Mouse (Mus musculus) heart, embryonic 16.5 days (tissue): Measurements from ENCODE around the gene Tesk2. TPM values are rescaled to one million over a fixed set of nuclear protein-coding genes. Genes with fewer than 3 reads are reported as not detected.

ENCODE experiments used
- ATAC-seq: fragments of 200-750 bp; cut with Nextera tagmentation; replicated peaks from 2 replicates; pipeline ENCODE4 v1.8.0; 2017; ENCODE audit warnings: moderate number of reproducible peaks; ENCODE audit not compliant: insufficient read depth, low FRiP score; ENCODE audit errors: extremely low read depth
- H3K27ac ChIP-seq: fragments of 300-500 bp; sonication (generic); 2 replicates; pipeline ENCODE4 v1.5.1; 2014; ENCODE audit warnings: mild to moderate bottlenecking, low read length, control low read depth, moderate library complexity
- H3K27me3 ChIP-seq: fragments of 300-500 bp; sonication (generic); 2 replicates; pipeline ENCODE4 v1.6.1; 2014; ENCODE audit warnings: low read length, mixed read lengths; ENCODE audit not compliant: control insufficient read depth, insufficient read depth
- H3K36me3 ChIP-seq: fragments of 300-500 bp; sonication (generic); 2 replicates; pipeline ENCODE4 v1.6.1; 2014; ENCODE audit not compliant: control insufficient read depth, insufficient read depth
- H3K4me1 ChIP-seq: fragments of 300-500 bp; sonication (generic); 2 replicates; pipeline ENCODE4 v1.6.1; 2014; ENCODE audit warnings: low read length, mixed read lengths; ENCODE audit not compliant: control insufficient read depth, insufficient read depth
- H3K4me2 ChIP-seq: fragments of 300-500 bp; sonication (generic); 2 replicates; pipeline ENCODE4 v1.6.1; 2014; ENCODE audit warnings: low read depth, mild to moderate bottlenecking, control low read depth, low read length
- H3K4me3 ChIP-seq: fragments of 300-500 bp; sonication (generic); 2 replicates; pipeline ENCODE4 v1.5.1; 2014; ENCODE audit warnings: mild to moderate bottlenecking, control low read depth, low read length
- H3K9ac ChIP-seq: fragments of 300-500 bp; sonication (generic); 2 replicates; pipeline ENCODE4 v1.6.1; 2014; ENCODE audit warnings: low read length, control low read depth
- H3K9me3 ChIP-seq: fragments of 300-500 bp; sonication (generic); replicated peaks from 2 replicates; pipeline ENCODE4 v1.6.1; 2016; ENCODE audit warnings: low read length; ENCODE audit not compliant: control insufficient read depth
- WGBS: fragments of 180-500 bp; shearing (Covaris S2); extraction: QIAGEN DNeasy Blood & Tissue Kit; methylation state at CpG from one replicate; pipeline ENCODE4 v1.1.7; 2014; 5-methylcytosine and 5-hydroxymethylcytosine counted together
- polyA plus RNA-seq: library from polyadenylated mRNA; unstranded; fragments of >200 nt; fragmentation: Nextera tagmentation; extraction: Ambion mirVana; gene quantifications from 2 replicates; pipeline ENCODE4 v1.2.1, GENCODE M21; 2015

Tesk2 gene
- polyA plus RNA-seq, 1 experiment from 2014 or later: 3.3 TPM

DNA sequence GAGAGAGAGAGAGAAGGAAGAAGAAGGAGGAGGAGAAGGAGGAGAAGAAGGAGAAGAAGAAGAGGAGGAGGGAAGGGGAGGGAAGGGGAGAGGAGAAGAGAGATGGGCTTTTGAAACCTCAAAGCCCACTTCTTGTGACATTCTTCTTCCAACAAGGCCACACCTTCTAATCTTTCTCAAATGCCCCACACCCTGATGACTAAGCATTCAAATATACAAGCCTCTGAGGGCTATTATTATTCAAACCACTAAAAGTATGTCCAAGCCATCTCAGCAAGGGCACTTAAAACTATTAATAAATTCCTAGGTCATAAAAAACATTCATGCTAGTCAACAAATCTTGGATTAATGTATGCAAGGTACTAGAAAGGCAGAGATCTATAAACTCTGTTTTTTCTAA lies 48.3 kb downstream of the Tesk2 start:
- H3K9me3 ChIP-seq: no peaks in the 10 kb centered on the region
- no peak overlapping the region for H3K4me2 ChIP-seq
- no peaks in the 10 kb centered on the region for H3K27me3 ChIP-seq
- H3K36me3 ChIP-seq: no peaks in the 10 kb centered on the region
- no peak overlapping the region for H3K4me3 ChIP-seq
- no peak for ATAC-seq
- no peaks in the 10 kb centered on the region for H3K4me1 ChIP-seq
- H3K27ac ChIP-seq: no peak overlapping the region
- H3K9ac ChIP-seq: no peak overlapping the region

DNA sequence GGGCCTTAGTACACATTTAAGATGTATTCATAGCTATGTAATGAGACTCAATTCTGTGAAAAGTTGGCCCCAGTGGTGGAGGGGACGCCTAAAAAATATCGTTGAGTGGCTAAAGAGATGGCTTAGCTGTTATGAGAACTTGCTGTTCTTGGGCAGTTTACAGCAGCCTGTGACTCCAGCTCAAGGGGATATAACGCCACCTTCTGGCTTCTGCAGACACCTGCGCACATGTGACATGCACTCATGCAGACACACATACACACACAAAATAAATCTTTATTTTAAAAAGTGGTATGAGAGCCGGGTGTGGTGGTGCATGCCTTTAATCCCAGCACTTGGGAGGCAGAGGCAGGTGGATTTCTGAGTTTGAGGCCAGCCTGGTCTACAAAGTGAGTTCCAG lies 55.6 kb downstream of the Tesk2 start:
- no peak overlapping the region for H3K9ac ChIP-seq
- no peak overlapping the region for H3K27ac ChIP-seq
- no peak for ATAC-seq
- H3K4me1 ChIP-seq: no peaks in the 10 kb centered on the region
- H3K27me3 ChIP-seq: no peaks in the 10 kb centered on the region
- H3K36me3 ChIP-seq: no peaks in the 10 kb centered on the region
- 93% methylated on average over 5 of the region's 5 CpGs for WGBS
- H3K4me3 ChIP-seq: no peak overlapping the region
- H3K4me2 ChIP-seq: no peak overlapping the region
- H3K9me3 ChIP-seq: no peaks in the 10 kb centered on the region

DNA sequence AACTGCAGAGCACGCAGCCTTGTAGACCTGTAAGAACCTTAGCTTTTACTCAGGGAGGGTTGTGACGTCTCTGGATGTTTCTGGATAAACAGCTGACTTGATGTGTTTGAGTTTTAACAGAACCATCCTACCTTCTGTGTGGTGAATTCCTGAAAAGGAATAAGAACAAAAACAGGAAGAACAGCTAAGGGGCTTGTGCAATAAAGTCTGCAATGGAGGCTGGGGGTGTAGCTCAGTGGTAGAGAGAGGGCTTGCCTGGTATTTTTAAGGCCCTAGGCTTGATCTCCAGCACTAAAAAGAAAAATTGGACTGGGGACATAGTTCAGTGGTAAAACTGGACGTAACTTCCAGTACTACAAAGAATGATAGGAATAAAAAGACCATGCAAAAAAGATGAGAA lies 56.3 kb downstream of the Tesk2 start:
- Histone ChIP-seq H3K9me3 (no peaks in the 10 kb centered on the region), H3K27me3 (no peaks in the 10 kb centered on the region), H3K4me1 (no peaks in the 10 kb centered on the region), H3K9ac (no peak overlapping the region), H3K4me2 (no peak overlapping the region), H3K4me3 (no peak overlapping the region), H3K27ac (no peak overlapping the region), H3K36me3 (no peaks in the 10 kb centered on the region)
- 82% methylated on average over 3 of the region's 3 CpGs for WGBS
- ATAC-seq: no peak

DNA sequence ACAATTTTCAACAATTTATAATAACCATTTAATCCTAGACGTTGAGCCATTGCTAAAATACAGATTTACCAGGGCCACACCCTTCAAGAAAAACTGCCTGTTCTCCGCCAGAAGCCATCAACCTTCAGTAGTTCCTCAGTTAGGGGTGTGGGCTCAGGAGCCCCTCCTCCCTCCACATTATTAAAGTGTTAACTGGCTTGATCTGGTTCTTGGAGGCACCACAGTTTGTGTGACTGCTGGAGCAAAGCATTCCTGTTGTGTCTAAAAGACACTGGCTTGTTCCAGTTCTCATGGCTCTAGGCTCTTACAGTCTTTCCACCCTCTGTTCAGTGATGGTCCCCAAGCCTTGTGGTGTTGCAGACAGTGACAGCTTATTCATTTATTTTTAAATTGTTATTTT lies 59.8 kb downstream of the Tesk2 start:
- Histone ChIP-seq H3K4me2 (no peak overlapping the region), H3K36me3 (no peaks in the 10 kb centered on the region), H3K27ac (no peak overlapping the region), H3K9ac (no peak overlapping the region), H3K4me1 (no peaks in the 10 kb centered on the region), H3K4me3 (no peak overlapping the region), H3K27me3 (no peaks in the 10 kb centered on the region), H3K9me3 (no peaks in the 10 kb centered on the region)
- 69% methylated on average over 2 of the region's 2 CpGs for WGBS
- ATAC-seq: no peak

DNA sequence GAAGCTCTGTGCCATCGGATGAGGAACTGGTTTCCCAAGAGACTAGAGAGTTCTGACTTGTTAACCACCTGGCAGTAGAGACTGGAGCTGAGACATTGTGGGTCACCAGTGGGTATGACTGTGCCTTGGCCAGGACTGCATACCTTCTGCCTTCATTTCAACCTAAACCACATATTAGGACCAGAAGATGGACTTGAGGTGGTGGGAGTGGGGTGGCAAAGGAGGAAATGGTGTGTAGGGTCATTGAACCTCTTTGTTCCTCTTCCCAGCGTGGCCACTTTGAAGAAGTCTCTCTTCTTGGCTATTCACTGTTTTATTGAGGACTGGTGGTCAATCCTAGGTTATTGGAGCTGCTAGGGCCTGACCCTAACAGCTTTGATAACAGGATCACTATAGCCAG lies 60.6 kb downstream of the Tesk2 start:
- ATAC-seq: no peak
- Histone ChIP-seq H3K4me3 (no peak overlapping the region), H3K9me3 (peaks cover 1% of the 10 kb centered on the region; the same call in 1 of the 2 replicates), H3K9ac (no peak overlapping the region), H3K4me2 (no peak overlapping the region), H3K27ac (no peak overlapping the region), H3K36me3 (no peaks in the 10 kb centered on the region), H3K4me1 (no peaks in the 10 kb centered on the region), H3K27me3 (no peaks in the 10 kb centered on the region)
- WGBS: 46% methylated on average over 2 of the region's 2 CpGs

DNA sequence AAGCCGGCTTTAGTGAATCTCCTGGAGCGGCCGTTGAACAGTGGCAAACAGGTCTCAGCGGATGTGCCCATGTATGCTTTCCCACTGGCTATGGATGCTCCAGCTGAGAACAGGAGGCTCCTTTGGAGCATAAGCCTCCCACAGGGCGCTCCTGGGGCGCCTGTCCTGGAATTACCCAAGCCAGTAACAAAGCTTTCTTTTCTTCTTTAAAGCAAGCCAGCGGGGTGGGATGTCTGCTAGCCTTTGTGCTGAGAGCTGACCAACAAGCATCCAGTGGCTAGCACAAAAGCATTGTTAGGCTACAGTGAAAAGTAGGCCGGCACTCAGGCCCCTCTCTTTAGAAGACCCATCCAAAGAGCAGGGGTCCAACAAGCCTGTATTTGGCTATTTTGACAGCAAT lies 61.4 kb downstream of the Tesk2 start:
- 31% methylated on average over 8 of the region's 8 CpGs for WGBS
- ATAC-seq: no peak

DNA sequence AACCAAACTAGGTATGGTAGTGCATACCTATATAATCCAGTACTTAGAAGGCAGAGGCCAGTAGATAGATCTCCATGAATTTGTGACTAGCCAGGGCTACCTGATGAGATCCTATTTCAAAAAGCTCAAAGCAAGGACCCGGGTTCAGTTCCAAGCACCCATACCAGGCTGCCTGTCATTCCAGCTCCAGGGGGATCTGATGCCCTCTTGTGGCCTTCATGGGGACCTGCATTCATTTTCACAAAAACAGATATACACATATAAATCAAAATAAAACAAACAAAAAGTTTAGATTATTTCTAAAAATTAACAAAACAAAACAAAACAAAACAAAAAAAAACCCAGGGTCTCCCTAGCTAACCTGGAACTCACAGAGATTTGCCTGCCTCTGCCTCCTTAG lies 65.8 kb downstream of the Tesk2 start:
- 94% methylated on average over 1 of the region's 1 CpGs for WGBS
- no peak overlapping the region for H3K9ac ChIP-seq
- H3K4me3 ChIP-seq: no peak overlapping the region
- peaks cover 4% of the 10 kb centered on the region; the same call in 1 of the 2 replicates for H3K9me3 ChIP-seq
- peaks cover 4% of the 10 kb centered on the region; the same call in 1 of the 2 replicates for H3K4me1 ChIP-seq
- ATAC-seq: no peak
- no peaks in the 10 kb centered on the region for H3K27me3 ChIP-seq
- H3K4me2 ChIP-seq: no peak overlapping the region
- no peaks in the 10 kb centered on the region for H3K36me3 ChIP-seq
- H3K27ac ChIP-seq: no peak overlapping the region

More for the DNA sequence above, 61.4 kb downstream of the Tesk2 start:
- no peaks in the 10 kb centered on the region for H3K36me3 ChIP-seq
- H3K4me3 ChIP-seq: no peak overlapping the region
- no peak overlapping the region for H3K9ac ChIP-seq
- H3K27me3 ChIP-seq: no peaks in the 10 kb centered on the region
- H3K9me3 ChIP-seq: peaks cover 4% of the 10 kb centered on the region; the same call in 1 of the 2 replicates
- no peak overlapping the region for H3K4me2 ChIP-seq
- no peak overlapping the region for H3K27ac ChIP-seq
- no peaks in the 10 kb centered on the region for H3K4me1 ChIP-seq

DNA sequence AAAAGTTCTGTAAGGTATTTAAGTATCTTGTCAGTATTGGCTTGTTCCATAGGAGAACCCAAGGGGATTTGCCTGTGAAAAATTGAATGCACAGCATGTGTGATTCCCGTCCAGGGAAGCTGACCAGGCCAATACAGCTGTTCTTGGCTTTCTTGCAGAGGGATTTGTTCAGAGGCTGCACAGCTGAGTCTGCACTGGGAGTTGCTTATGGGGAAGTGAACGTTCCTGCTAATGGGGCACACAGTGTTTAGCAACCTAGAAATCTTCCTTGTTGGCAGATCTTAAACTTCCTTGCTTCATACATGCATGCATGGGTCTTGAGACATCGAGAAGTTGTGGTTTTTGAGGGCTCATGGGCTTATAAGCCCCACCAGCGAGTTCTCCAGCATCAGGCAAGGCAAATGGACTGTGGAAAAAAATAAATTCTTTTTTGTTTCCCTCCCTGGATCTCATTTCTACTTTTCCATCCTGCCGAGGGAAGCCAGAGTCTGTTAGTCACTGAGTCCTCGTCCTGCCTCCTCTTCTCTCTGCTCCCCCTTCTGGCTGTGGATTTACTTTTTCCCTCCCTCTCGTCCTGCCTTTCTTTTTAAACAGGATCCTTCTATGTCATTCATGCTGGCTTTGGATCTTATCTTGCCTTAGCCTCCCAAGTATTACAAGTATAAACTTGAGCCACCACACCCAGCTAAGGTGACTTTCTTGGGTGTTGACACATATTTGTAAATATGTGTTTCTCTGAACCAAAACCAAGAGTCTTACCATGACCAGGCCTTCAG lies 67.4 kb downstream of the Tesk2 start:
- H3K9ac ChIP-seq: no peak overlapping the region
- WGBS: 39% methylated on average over 7 of the region's 7 CpGs
- peaks cover 4% of the 10 kb centered on the region; the same call in 1 of the 2 replicates for H3K9me3 ChIP-seq
- H3K4me3 ChIP-seq: no peak overlapping the region
- H3K4me1 ChIP-seq: peaks cover 4% of the 10 kb centered on the region; the same call in 1 of the 2 replicates
- ATAC-seq: no peak
- no peaks in the 10 kb centered on the region for H3K36me3 ChIP-seq
- no peaks in the 10 kb centered on the region for H3K27me3 ChIP-seq
- no peak overlapping the region for H3K27ac ChIP-seq
- H3K4me2 ChIP-seq: no peak overlapping the region

DNA sequence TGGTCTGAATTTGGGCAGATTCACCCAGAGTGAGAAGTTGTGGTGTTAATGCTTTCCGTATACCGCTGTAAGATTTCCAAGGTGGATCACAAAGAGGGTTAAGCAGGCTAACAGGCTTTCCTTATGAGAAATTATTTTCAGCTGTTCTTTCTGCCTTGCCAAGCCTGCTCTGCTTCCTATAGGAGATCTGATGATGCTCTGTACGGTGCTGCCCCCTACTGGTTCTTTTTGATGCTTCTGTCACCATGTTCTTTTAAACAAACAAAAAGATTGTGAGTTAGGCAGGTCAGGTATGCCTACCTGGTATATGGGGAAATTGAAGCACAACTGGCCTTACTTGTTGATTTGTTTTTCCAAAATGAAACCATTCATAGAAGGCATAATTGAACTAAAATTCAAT lies 68.2 kb downstream of the Tesk2 start:
- 10% methylated on average over 3 of the region's 3 CpGs for WGBS
- H3K27ac ChIP-seq: no peak overlapping the region
- H3K36me3 ChIP-seq: no peaks in the 10 kb centered on the region
- peaks cover 4% of the 10 kb centered on the region; the same call in 1 of the 2 replicates for H3K9me3 ChIP-seq
- H3K27me3 ChIP-seq: no peaks in the 10 kb centered on the region
- H3K4me2 ChIP-seq: no peak overlapping the region
- no peak for ATAC-seq
- H3K4me1 ChIP-seq: peaks cover 4% of the 10 kb centered on the region; the same call in 1 of the 2 replicates
- H3K4me3 ChIP-seq: no peak overlapping the region
- no peak overlapping the region for H3K9ac ChIP-seq
